Mouse (Mus musculus) gastrocnemius, postnatal 10 days (tissue): ENCODE results near the gene Pitpna. TPM values are rescaled to one million over a fixed set of nuclear protein-coding genes. Genes with fewer than 3 reads are reported as not detected.

Experiments used
- DNase-seq: peaks from one replicate; pipeline ENCODE4 v3.0.0; 2021; ENCODE audit warnings: mixed read lengths
- total RNA-seq, 2 experiments: library from RNA; stranded (reverse); gene quantifications; 2 replicates each; pipeline ENCODE4 v1.2.3; 2021

The Pitpna gene
- total RNA-seq, 2 experiments from 2014 or later = 148 to 160 TPM

DNA sequence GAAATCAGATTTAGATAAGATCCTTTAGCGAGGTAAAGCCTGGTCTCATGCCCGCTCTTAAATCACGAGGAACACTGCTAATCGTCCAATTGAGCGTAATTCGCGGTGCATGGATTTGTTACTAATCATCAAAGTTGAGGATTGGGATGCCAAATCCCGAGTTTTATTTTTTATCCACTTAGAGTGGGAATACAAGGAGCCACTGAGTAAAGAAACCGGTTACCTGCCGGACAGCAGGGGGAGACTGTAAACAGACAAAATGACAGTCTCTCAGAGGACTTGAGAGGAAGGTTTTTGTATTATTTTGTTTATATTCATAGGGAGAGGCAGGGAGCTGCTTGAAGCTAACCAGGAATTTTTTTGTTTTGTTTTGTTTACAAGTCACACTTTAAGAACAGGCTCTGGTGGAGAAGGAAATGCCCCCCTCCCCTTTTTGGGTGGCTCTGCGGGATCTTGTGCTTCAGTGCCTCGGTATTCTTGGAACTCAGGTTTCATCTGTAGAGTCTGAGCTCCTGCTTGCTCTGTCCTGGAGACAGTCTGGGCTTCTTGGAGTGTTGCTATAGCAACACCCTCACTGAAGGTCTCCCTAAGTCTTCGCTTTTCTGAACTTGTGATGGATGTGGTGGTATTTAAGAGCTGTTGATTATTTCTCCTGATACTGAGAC is 43.8 kb downstream of the Pitpna start:
- no peak for DNase-seq

DNA sequence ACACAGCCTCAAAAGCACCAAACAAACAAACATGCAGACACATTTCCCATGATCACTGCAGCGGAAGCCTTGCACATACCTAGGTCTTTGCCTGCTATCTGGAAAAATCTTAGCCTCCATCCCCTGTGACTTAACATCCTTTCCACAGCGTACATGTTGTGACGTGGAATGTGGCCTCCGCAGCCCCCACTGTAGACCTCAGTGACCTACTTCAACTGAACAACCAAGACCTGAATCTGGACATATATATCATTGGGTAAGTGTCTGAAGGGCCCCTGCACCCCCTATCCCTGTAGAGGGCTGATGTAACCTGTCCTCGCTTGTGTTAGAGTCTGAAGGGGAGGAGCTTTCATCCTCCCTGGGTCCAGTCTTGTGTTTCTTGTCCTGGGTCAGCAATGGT is 45.0 kb downstream of the Pitpna start:
- DNase-seq = no peak

DNA sequence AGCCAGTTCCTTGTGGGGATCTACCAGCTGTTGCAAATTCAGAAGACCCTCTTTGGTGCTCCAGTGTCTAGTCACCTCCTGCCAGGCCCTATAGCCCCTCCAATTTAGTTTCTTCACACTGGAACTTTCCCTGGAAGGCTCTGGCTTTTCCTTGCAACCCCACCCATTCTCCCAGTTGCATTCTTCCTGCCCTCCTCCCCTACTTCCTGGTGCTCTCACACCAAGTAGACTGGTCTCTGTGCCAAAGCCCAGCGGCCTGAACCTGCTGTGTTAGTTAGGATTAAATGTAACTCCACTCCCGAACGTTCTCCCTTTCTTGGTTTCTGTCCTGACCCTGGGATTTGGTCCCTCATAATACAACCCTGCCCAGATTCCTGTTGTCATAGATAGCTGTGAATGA is 46.9 kb downstream of the Pitpna start:
- DNase-seq = no peak

DNA sequence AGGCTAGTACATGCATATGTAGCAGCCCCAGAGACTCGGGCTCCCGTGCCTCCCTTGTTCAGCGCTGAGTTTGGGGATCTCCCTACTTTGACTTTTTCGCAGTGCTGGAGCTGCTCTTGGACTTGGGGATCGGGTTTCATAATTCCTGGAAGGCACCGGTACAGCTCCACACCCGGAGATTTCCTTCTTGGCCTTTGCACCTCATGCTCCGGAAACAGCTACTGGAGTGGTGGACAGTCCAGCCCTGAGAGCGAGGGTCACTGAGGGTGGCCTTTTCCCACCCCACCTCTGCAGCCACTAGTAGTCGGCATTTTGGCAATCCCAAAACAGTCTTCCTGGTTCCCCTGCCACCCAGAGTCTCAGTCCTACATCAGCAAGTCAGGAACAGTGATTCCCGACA is 47.4 kb downstream of the Pitpna start:
- no peak for DNase-seq

DNA sequence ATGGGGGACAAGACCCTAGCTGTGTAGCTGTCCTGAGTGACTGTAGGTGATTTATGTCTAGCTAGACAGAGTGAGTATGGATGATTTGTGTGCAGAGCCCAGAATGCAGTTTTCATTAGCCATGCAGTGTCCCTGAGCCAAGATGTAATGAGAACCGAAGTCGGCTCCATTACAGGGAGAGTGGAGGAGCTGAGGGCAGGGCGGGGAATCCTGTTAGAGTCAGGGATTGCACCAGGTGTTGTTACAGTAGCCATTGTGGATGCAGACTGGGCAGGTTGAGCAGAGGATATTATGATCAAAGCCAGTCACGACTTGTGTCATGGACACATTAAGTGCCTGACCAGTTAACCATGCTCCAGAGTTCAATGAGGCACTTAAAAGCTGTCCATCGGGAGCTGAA is 55.4 kb downstream of the Pitpna start:
- no peak for DNase-seq

DNA sequence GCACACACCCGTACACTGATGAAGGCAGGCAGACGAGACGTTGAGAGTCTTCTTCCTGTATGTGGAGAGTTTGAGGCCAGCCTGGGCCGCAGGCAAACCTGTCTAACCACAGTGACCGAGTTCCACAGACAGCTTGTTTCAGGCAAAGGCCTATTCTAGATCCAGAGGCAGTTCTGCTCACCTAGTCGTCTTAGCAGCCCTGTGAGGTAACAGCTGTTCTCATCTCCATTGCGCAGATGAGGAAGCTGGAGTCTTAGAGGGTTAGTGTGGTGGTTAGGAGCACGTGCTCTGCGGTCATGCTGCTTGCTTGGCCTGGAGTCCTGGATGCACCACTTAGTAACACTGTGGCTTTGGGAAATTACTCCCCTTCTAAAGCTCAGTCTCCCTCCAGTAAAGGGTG is 56.8 kb downstream of the Pitpna start:
- DNase-seq = no peak

DNA sequence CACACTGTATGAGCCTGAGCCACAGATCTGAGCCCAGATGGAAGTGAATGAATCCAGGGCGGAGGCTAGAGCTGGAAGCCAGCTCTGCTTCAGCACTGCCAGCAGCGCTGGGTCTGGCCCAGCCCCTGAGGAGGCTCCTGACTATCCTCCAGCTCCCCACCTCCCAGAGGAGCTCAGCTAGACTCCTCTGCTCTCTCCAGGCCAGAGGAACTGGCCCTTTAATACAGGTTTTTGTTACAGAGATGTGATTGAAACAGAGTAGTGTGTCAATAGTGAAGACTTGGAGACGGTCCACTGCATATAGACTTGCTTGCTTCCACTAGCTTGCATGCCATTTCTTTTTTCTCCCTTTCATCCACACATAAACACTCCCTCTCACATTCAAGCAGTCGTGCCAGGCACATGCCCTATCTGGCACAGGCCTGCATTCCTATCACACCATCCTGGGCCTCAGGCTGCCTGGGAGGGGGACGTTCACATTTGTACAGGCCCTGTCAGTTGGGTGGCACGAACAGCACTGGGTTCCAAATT is 59.8 kb downstream of the Pitpna start:
- DNase-seq = peak; percentile 68

DNA sequence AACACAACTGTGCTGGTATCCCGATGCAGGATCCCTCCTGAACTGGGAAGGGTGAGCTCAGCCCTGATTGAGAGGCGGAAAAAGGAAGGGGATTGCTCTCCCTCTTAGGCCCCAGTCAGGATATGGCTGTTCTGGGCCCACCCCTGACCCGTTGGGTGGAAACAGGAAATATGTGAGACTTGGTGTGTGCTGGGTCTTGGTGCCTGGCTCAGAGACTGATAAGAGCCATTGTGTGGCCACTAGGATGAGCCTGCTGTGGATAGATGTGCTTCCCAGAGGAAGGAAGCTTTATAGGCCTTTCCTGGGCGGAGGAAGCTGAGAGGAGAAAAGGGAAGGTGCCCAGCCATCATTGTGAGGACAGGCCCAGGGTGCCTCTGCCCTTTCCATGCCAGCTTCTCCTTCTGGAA is 61.3 kb downstream of the Pitpna start:
- no peak for DNase-seq

DNA sequence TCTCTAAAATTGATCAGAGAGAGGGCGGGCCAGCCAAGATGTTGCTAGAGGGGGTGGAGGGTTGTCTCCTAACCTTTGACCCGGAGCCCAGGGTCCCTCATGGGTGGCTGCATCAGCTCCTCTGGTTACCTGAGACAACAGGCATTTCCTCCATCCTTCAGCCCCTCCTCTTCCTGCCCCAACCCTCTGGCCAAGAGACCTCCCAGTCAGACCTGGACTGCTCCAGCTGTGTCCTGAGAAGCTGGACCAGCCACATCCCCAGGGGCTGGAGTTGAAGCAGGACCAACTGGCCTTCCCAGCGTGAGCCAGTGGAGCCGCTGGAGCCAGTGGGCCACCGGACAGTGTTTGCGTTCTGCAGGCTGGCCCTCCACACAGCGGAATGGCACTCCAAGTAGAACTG is 62.4 kb downstream of the Pitpna start, which contains the start of gene Myo1c:
TSS of gene Myo1c (plus strand) at position 194 of the 400 bp plus-strand sequence.
- peak; percentile 64 for DNase-seq

DNA sequence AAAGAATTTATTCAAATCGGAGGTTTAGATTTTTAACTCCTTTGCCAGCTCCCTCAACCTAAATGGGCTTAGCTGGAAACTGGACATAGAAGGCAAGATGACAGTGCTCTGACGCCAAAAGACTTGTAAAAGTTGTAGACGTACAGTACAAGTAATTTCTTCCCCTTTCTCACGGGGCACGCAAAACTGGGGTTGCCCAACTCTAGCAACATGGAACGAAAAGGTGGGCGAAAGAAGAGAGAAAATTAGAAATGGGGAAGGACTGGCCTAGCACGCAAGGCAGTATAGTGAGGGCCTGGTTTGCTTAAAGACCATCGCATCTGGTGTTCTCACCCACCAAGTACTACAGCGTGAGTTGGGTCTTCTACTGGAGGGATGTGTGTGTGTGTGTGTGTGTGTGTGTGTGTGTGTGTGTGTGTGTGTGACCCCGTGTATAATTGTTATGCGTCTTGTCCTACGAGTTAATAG is 63.1 kb downstream of the Pitpna start:
- DNase-seq = no peak

DNA sequence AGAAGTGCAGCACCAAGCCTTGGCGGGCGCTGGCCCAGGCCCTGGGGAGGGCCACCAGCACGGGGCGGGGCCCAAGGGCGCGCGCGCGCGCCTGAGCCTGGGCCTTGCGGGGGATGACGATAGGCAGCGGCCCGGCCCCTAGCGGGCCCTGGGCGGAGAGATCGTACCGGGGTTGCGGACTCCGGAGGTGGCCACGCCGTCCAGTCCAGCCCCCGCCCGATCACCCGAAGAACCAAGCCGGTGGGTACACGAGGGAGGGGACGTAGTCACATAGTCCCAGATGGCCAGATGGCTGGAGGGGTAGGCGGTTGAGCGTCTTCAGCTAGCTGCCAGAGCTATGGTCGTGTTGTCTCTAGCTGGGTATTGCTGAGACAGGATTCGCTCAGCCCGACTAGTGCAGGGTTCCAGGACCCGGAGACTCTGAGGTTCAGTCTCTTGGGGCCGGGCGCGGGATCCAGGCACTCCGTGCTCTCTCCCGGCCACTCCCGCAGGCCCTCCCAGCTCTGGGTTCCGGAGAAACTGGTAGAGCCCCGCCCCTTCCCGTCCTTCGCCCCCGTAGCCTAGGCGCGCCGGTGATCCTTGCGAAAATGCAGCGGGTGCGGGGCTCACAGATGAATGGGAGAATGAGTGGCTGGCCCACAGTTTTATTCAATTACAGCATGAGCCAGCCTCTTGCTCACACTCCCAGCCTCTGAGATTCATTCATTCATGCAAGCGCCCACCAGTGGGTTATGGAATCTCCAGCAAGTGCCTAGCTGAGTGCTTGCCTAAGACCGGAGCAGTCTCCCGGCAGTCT is 63.7 kb downstream of the Pitpna start:
- DNase-seq = peak; percentile 81

DNA sequence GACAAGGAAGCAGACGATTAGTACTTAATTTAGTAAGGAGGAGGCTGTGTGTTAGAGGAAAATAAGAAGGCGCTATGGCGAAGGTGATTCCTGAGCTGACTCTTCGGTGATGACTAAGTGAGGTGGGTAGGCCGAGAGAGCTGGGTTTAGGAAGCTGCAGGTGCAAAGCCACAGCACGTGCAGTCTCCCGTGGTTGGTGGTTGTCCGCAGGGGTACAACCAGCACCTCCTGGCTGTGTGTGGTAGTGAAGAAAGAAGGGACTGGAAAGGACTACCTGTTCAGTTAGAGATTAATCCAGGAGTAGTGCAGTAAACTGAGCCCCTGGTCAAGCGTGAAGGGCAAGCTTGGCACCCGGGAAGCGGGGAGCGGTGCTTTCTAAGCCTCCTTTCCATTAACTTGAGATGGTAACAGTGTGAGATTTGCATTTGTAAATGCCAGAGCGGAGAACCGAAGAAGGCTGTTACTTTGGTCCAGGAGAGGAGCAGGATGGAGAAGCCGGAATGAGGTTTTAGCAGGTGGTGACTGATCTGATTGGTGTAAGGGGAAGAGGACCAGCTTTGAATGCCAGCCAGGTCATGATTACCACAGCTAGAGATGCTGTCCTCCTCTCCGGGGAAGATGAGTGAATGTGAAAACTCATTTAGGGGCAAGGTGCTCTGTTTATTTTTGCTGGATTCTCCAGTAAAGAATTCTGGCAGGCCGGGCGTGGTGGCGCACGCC is 64.5 kb downstream of the Pitpna start:
- no peak for DNase-seq

DNA sequence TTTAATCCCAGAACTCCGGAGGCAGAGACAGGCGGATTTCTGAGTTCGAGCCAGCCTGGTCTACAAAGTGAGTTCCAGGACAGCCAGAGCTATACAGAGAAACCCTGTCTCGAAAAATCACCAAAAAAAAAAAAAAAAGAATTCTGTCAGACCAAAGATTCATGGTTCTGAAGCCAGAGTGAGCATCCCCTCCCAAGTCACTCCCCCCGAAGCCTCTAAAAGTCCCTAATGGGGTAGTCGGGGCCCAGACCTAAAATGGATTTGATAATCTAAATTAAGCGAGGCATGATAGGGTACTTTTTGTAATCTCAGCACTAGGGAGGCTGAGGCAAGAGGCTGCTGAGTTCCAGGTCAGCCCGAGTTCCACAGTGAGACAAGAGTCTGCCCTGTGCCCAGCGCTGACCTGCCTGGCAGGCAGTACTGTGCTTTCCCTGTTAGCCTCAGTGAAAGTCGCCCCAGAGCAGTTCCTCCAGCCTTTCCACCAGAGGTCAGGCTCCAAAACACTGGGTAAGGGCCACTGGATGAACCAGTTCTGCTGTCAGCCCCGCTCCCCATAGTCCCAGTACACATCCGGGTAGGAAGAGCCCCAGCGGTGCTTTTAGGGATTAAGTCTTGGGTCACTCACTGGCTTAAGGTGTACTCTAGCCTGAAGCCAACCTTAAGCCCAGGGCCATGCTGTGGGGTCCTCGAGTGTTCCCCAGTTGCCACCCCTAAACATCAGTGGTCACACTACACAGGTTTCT is 65.2 kb downstream of the Pitpna start:
- DNase-seq = no peak

DNA sequence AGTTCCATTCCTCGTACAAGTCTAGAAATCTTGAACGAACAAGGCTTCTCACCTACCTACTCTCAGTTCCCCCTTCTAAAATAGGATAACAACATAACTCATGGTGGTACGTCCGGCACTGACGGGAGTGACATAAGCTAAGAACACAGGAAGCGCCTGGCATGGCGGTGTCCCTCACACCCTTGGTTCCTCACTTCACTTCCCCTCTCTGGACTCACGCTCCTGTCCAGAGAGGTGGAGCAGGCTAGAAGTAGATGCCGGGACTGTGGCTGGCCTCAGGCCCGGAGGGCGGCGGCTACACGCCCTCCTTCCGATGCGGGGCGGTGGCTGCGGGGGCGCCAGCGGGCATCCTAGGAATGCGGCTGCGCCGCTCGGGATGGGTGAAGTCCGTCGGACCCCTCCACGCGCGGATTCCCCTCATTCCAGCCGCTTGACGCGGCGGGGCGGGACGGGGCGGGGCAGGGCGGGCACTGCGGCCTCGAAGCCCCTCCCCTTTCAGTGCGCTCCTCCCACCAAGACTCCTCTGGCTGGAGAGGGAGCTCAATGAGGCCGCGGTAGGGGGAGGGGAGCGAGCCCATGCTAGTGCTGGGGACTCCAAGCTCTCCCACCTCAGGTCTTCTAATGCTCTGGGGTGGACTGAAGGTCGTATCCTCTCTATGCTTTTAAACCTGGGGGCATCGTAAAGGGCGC is 66.0 kb downstream of the Pitpna start:
- DNase-seq = peak; percentile 77

DNA sequence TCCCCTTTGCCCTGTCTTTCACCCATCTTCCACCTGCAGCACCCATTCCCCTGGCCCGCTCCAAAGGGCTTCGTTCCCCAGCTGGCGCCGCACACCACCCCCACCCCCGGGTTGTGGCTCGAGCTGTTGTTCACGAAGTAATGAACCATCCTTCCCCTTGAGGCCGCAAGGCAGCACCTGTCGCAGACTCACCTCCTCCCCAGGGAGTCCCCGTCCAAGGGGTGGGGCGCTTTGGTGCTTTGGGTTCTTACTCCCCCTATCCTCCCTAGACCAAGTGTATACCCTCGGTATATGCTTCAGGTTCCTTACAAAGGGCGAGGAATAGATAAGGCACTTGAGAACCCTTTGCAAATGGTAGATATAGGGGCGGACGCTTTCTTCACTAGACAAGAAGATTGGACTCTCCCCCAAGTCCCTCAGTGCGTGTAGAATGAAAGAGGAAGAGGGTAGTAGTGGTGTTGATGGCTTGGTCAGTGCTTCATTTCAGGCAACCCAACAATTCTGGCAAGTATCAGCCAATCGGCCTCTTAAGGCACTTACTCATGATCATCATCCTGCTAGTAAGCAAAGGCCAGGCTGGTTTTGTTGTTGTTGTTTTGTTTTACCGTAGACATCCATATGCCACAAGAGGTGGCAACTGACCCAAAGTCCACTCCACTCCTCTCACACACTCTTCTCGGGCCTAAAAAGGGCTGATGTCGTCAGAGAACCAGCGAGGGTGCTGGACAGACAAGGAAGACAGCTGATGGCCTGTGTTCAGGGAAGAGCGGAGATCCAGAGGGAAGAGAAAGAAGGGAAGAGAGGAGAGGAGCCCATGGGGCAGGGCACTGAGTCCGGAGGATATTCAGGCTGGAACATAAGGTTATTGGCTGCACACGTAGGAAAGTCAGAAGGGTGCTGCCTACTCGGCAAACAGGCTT is 66.8 kb downstream of the Pitpna start:
- DNase-seq = peak; percentile 41

DNA sequence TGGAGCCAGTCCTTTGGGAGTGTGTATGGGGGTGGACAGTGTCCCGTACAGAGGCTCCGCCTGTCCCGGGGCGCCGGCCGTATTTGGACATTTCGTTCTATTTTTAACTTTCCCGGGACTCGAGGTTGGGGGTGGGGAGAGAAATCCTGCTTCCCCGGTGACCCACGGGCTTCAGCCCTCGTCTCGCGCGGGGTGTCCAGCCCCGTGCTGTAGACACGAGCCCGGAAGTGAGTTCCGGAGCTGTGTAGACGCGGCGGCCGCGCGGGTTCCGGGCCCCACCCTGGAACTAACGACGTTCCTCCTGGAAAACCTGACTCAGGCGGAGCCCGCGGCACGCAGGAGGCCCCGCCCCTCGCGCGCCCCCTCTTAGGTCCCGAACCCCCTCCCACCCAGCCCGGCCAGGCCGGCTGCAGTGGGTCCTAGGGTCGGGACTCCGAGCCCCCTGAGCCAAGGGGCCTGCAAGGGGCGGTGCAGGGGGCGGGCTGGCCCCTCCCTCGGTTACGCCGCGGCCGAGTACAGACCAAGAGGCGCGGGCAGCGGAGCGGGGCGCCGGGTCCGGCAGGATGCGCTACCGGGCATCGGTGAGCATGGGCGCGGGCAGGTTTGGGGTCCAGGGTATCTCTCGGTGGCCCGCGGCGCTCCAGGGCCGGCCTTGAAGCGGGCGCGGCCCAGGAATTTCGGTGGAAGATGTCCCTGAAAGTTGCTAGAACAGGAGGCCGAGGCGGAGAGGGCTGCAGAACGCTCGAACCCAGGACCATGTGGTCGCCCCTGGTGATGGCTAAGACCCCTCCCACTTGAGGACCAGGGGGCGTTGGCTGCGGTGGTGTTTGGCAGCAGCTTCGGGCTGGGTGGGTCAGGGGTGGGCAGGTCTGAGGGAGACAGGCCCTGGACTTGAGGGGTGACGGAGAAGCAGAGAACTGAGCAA is 68.0 kb downstream of the Pitpna start:
- peak; percentile 78 for DNase-seq

DNA sequence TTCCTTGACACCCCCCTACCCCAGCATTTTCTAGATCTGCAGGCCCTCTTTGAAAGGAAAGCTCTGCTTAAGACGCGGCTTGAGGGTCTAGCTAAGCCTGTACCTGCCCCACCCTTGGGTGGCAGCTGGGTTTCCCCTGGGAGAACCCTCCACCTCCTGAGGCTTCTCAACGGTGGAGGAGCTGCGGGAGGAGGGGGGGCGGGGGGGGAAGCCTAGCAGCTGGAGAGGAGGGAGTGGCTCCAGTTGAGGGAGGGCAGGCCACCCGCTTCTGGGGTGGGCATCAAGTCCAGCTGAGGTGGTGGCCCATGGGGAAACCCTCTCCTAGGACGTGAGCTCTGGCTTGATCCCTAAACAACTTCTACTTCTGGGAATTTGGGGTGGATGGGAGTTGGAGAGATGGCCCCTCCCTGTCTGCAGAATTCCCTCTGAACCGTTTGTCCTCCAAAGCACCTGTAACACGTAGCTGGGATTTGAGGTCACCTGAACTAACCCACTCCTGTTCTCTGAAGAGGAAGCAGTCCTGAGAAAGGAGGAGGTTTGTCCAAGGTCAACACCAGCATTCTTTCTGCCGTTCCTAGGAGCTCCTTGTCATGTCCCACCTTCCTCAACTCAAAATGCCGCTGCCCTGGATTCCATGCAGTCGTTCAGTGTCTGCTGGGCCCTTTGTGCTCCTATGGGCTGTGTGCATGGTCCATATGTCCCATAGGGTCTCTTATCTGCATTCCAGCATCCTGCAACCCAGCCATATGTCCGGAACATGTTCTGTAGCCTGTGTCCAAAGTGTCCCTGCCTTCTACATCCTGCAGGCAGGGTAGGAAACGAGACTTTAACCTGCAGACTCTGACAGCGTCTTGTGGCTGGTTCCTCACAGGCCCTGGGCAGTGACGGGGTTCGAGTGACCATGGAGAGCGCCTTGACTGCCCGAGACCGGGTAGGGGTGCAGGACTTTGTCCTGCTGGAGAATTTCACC is 69.0 kb downstream of the Pitpna start:
- no peak for DNase-seq

DNA sequence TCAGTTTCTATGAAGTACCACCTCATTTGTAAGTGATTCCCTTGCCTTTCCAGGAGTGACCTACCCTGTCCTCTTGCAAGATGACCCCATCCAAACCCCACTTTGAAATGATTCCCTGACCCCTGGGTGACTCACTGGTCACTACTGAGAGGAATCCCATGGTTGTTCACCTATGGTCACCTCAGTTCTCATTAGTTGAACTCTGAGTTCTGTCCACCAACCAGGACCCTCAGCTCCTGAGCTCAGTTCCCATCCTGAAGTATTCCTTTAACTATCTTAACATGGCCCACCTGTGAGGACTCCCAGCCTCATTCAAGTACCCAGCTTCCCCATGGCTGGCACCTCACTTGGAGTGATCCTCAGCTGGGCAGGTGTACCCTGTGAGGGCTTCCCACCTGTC is 69.9 kb downstream of the Pitpna start:
- DNase-seq = no peak
